Mouse (Mus musculus) lung, postnatal 25 days (tissue): Measurements from ENCODE around the gene Rcvrn.

ENCODE experiments used
- DNase-seq: peaks from one replicate; pipeline ENCODE4 v3.0.0; 2022; ENCODE audit warnings: low spot score

Rcvrn gene

GRCm38 (mm10) chr11:67694703-67695376, at the start of gene Rcvrn:
Gene Rcvrn (plus strand): TSS chr11:67695326.
- DNase-seq, result no peak

GRCm38 (mm10) chr11:67647745-67648144, 47.4 kb upstream of the Rcvrn start:
- DNase-seq, result peak; percentile 79

- DNase-seq, result no peak
Measured at GRCm38 (mm10) chr11:67648651-67649407, 46.3 kb upstream of the Rcvrn start.

GRCm38 (mm10) chr11:67649971-67650707, 45.0 kb upstream of the Rcvrn start:
- no peak for DNase-seq

- DNase-seq, result no peak
Measured at GRCm38 (mm10) chr11:67651731-67652130, 43.4 kb upstream of the Rcvrn start.

- no peak for DNase-seq
Measured at GRCm38 (mm10) chr11:67652194-67652892, 42.8 kb upstream of the Rcvrn start.

GRCm38 (mm10) chr11:67652893-67653255, 42.3 kb upstream of the Rcvrn start:
- DNase-seq, result no peak

GRCm38 (mm10) chr11:67653521-67654090, 41.5 kb upstream of the Rcvrn start:
- no peak for DNase-seq

GRCm38 (mm10) chr11:67654514-67654913, 40.6 kb upstream of the Rcvrn start:
- DNase-seq, result no peak

- no peak for DNase-seq
Measured at GRCm38 (mm10) chr11:67655236-67655959, 39.7 kb upstream of the Rcvrn start.

GRCm38 (mm10) chr11:67656366-67656765, 38.8 kb upstream of the Rcvrn start:
- no peak for DNase-seq

- DNase-seq, result no peak
Measured at GRCm38 (mm10) chr11:67656811-67657210, 38.3 kb upstream of the Rcvrn start.

- DNase-seq, result peak; percentile 38
Measured at GRCm38 (mm10) chr11:67657685-67658382, 37.3 kb upstream of the Rcvrn start.

GRCm38 (mm10) chr11:67661465-67661864, 33.7 kb upstream of the Rcvrn start:
- no peak for DNase-seq

GRCm38 (mm10) chr11:67663437-67663836, 31.7 kb upstream of the Rcvrn start:
- DNase-seq, result no peak

GRCm38 (mm10) chr11:67664261-67664660, 30.9 kb upstream of the Rcvrn start:
- no peak for DNase-seq

- DNase-seq, result no peak
Measured at GRCm38 (mm10) chr11:67664918-67665317, 30.2 kb upstream of the Rcvrn start.

- no peak for DNase-seq
Measured at GRCm38 (mm10) chr11:67666129-67666528, 29.0 kb upstream of the Rcvrn start.

- peak; percentile 79 for DNase-seq
Measured at GRCm38 (mm10) chr11:67667531-67668332, 27.4 kb upstream of the Rcvrn start.
